Mouse (Mus musculus) intestine, embryonic 16.5 days (tissue): Measurements from ENCODE around the gene Oaz3. TPM values are rescaled to one million over a fixed set of nuclear protein-coding genes. Genes with fewer than 3 reads are reported as not detected.
A peak's percentile ranks its signal among the peaks of the same experiment; 100 is the strongest.

Experiments used
- ATAC-seq: fragments of 200-750 bp; cut with Nextera tagmentation; 2 replicates; pipeline ENCODE4 v1.8.0; 2017; ENCODE audit warnings: moderate TSS enrichment, moderate library complexity
- H3K27ac ChIP-seq: fragments of 300-500 bp; sonication (generic); 2 replicates; pipeline ENCODE4 v1.5.1; 2014; ENCODE audit warnings: mild to moderate bottlenecking, low read length
- H3K27me3 ChIP-seq: fragments of 300-500 bp; sonication (generic); replicated peaks from 2 replicates; pipeline ENCODE4 v1.6.1; 2014; ENCODE audit warnings: low read length, control low read depth, mixed read lengths; ENCODE audit not compliant: control insufficient read depth, insufficient read depth
- H3K36me3 ChIP-seq: fragments of 300-500 bp; sonication (generic); 2 replicates; pipeline ENCODE4 v1.6.1; 2014; ENCODE audit warnings: low read length, control low read depth; ENCODE audit not compliant: control insufficient read depth, insufficient read depth
- H3K4me1 ChIP-seq: fragments of 300-500 bp; sonication (generic); 2 replicates; pipeline ENCODE4 v1.6.1; 2014; ENCODE audit warnings: low read length, control low read depth, mixed read lengths; ENCODE audit not compliant: control insufficient read depth, insufficient read depth
- H3K4me2 ChIP-seq: fragments of 300-500 bp; sonication (generic); 2 replicates; pipeline ENCODE4 v1.6.1; 2014; ENCODE audit warnings: low read depth, low read length, control low read depth
- H3K4me3 ChIP-seq: fragments of 300-500 bp; sonication (generic); 2 replicates; pipeline ENCODE4 v1.5.1; 2014; ENCODE audit warnings: mild to moderate bottlenecking, low read length
- H3K9ac ChIP-seq: fragments of 300-500 bp; sonication (generic); 2 replicates; pipeline ENCODE4 v1.6.1; 2014; ENCODE audit warnings: low read depth, low read length
- H3K9me3 ChIP-seq: fragments of 300-500 bp; sonication (generic); 2 replicates; pipeline ENCODE4 v1.6.1; 2016; ENCODE audit warnings: low read length, control low read depth; ENCODE audit not compliant: control insufficient read depth
- WGBS: fragments of 180-500 bp; shearing (Covaris S2); extraction: QIAGEN DNeasy Blood & Tissue Kit; methylation state at CpG from one replicate; pipeline ENCODE4 v1.1.7; 2014; 5-methylcytosine and 5-hydroxymethylcytosine counted together
- polyA plus RNA-seq: library from polyadenylated mRNA; unstranded; fragments of >200 nt; fragmentation: Nextera tagmentation; extraction: Ambion mirVana; gene quantifications from 2 replicates; pipeline ENCODE4 v1.2.1, GENCODE M21; 2015

Gene Oaz3
- polyA plus RNA-seq, 1 experiment from 2014 or later = 0.23 TPM

GRCm38 (mm10) chr3:94477981-94478422 is 34.3 kb upstream of the Oaz3 start, which contains the start of gene Celf3:
Gene Celf3, plus strand, starts transcription at chr3:94478295.
- no peaks in the 10 kb centered on the region; the same call in 1 of the 2 replicates for H3K27me3 ChIP-seq
- no peak within 1 kb of the TSS for H3K4me2 ChIP-seq
- H3K9me3 ChIP-seq = no peaks in the 10 kb centered on the region
- no peak within 1 kb of the TSS for H3K27ac ChIP-seq
- peak; percentile 31 for ATAC-seq
- peaks cover 9% of the 10 kb centered on the region; the same call in 1 of the 2 replicates for H3K4me1 ChIP-seq
- 3% methylated on average over 14 of the region's 14 CpGs for WGBS
- H3K36me3 ChIP-seq = no peaks in the 10 kb centered on the region
- peak within 1 kb of the TSS; percentile 26 for H3K4me3 ChIP-seq
- no peak within 1 kb of the TSS for H3K9ac ChIP-seq

DNA sequence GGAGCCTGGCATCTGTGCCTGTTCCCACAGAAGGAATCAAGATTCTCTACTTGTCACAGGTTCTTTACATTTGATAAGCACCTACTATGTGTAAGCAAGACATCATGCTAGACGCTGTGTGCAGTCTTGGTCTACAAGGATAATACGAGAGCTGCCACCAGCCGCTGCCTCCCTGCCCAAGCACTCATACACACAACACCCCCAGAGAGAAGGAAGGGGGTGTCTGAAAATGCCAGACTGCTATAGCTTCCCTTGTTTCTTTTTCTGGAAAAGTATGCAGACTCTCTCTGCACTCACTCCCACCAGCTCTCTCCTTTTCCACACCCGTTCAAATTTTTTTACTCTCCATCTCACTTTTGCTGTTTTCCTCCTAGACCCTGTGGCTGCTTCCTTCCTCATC is 33.7 kb upstream of the Oaz3 start:
- Histone ChIP-seq H3K27me3 (no peaks in the 10 kb centered on the region; the same call in 1 of the 2 replicates), H3K4me2 (no peak overlapping the region), H3K27ac (no peak overlapping the region), H3K36me3 (no peaks in the 10 kb centered on the region), H3K4me3 (no peak overlapping the region), H3K9me3 (no peaks in the 10 kb centered on the region), H3K4me1 (peaks cover 9% of the 10 kb centered on the region; the same call in 1 of the 2 replicates), H3K9ac (no peak overlapping the region)
- no peak for ATAC-seq
- 52% methylated on average over 4 of the region's 4 CpGs for WGBS

DNA sequence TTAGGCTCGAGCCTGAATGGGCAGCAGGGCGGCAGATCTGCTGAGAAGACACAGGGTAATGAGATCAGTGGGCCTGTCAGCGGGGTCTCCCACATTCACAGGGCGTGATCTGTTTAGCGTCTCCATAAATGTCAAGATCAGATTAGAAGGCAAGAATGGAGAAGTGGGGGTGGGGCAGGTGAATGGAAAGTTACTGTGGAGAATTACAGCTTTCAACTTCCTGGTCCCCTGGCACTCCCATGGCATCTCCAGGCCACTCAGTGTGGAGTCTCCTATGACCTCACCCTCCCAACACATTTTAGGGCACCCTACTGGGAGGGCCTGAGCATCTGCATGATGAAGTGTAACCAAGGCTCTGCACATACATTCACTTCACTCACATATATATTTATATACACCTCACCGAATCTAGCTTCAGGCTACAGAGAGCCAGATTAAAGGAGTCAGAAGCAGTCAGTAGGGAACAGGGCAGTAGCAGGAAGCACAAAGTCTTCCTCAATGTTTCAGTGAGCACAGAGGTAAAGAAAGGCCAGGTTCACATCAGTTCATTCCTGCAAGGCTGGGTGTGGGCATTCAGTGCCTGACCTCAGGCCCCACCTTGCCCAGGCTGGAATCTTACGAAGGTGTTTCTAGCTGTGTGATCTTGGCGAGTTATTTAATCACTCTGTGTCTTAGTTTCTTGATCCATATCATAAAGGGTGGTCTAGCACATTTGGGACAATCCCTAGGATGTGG is 32.8 kb upstream of the Oaz3 start:
- no peaks in the 10 kb centered on the region; the same call in 1 of the 2 replicates for H3K27me3 ChIP-seq
- H3K9me3 ChIP-seq = no peaks in the 10 kb centered on the region
- H3K4me2 ChIP-seq = no peak overlapping the region
- H3K27ac ChIP-seq = no peak overlapping the region
- ATAC-seq = peak; percentile 35
- H3K4me1 ChIP-seq = peaks cover 10% of the 10 kb centered on the region; the same call in 1 of the 2 replicates
- H3K4me3 ChIP-seq = no peak overlapping the region
- H3K36me3 ChIP-seq = no peaks in the 10 kb centered on the region
- WGBS = 30% methylated on average over 8 of the region's 8 CpGs
- H3K9ac ChIP-seq = no peak overlapping the region

- peaks cover 10% of the 10 kb centered on the region; the same call in 1 of the 2 replicates for H3K4me1 ChIP-seq
Observed at GRCm38 (mm10) chr3:94473567-94474232, 30.0 kb upstream of the Oaz3 start.

GRCm38 (mm10) chr3:94473115-94473505 is 29.4 kb upstream of the Oaz3 start:
- H3K27me3 ChIP-seq = no peaks in the 10 kb centered on the region
- no peak overlapping the region for H3K9ac ChIP-seq
- no peaks in the 10 kb centered on the region for H3K36me3 ChIP-seq
- peaks cover 10% of the 10 kb centered on the region; the same call in 1 of the 2 replicates for H3K4me1 ChIP-seq
- H3K4me3 ChIP-seq = no peak overlapping the region
- WGBS = 39% methylated on average over 10 of the region's 10 CpGs
- peak overlapping the region; percentile 49; the same call in 1 of the 2 replicates for H3K4me2 ChIP-seq
- H3K27ac ChIP-seq = peak overlapping the region; percentile 63
- H3K9me3 ChIP-seq = no peaks in the 10 kb centered on the region
- peak; percentile 23; the same call in 1 of the 2 replicates for ATAC-seq

More at GRCm38 (mm10) chr3:94473567-94474232, 30.0 kb upstream of the Oaz3 start:
- WGBS = 46% methylated on average over 5 of the region's 5 CpGs
- Histone ChIP-seq H3K36me3 (no peaks in the 10 kb centered on the region), H3K9ac (no peak overlapping the region), H3K4me3 (no peak overlapping the region), H3K9me3 (no peaks in the 10 kb centered on the region), H3K4me2 (no peak overlapping the region), H3K27me3 (no peaks in the 10 kb centered on the region; the same call in 1 of the 2 replicates), H3K27ac (no peak overlapping the region)
- ATAC-seq = no peak

DNA sequence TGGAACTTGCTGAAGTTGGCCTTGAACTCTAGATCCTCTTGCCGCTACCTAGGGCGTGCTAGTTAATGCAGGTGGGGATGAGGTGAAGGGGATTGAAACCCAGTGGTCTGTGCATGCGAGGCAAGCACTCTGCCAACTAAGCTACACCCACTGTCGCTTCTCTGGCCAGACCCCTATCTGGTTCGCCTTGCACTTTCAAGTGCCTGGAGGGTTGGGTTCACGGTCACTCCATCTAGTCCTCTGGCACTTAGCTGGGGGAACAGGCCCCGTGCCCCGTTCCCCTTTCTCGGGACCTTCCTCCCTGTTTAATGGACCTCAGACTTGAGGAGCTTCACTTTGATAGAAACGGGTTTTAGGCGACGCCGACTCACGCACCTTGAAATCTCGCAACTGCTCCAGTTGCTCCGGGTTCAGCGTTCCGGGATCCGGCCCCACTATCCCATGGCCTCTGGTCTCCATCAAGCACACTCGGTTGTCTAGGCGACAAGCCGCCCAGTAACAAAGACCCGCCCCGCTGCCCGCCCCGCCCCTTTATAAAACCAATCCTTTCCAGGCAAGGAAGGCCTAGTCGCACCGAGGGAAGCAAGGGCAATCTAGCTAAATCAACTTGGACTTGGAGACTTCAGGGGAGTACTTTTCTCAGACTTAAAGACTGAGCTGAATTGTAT is 28.9 kb upstream of the Oaz3 start:
- H3K9ac ChIP-seq = 0 out of 2 replicates have a peak overlapping the region, but pooled peaks have one; percentile 30
- WGBS = 13% methylated on average over 28 of the region's 28 CpGs
- H3K4me1 ChIP-seq = peaks cover 10% of the 10 kb centered on the region; the same call in 1 of the 2 replicates
- peak overlapping the region; percentile 49 for H3K4me2 ChIP-seq
- H3K4me3 ChIP-seq = peak overlapping the region; percentile 27
- peak; percentile 86 for ATAC-seq
- no peaks in the 10 kb centered on the region for H3K27me3 ChIP-seq
- H3K27ac ChIP-seq = peak overlapping the region; percentile 63
- no peaks in the 10 kb centered on the region for H3K36me3 ChIP-seq
- H3K9me3 ChIP-seq = no peaks in the 10 kb centered on the region

- ATAC-seq = no peak
- H3K4me1 ChIP-seq = peaks cover 8% of the 10 kb centered on the region; the same call in 1 of the 2 replicates
- no peaks in the 10 kb centered on the region for H3K27me3 ChIP-seq
- no peak overlapping the region for H3K4me3 ChIP-seq
- no peak overlapping the region for H3K4me2 ChIP-seq
- H3K36me3 ChIP-seq = no peaks in the 10 kb centered on the region
- no peak overlapping the region for H3K9ac ChIP-seq
- H3K9me3 ChIP-seq = no peaks in the 10 kb centered on the region
- 57% methylated on average over 3 of the region's 3 CpGs for WGBS
- no peak overlapping the region for H3K27ac ChIP-seq
Observed at GRCm38 (mm10) chr3:94468931-94469330, 25.2 kb upstream of the Oaz3 start.

DNA sequence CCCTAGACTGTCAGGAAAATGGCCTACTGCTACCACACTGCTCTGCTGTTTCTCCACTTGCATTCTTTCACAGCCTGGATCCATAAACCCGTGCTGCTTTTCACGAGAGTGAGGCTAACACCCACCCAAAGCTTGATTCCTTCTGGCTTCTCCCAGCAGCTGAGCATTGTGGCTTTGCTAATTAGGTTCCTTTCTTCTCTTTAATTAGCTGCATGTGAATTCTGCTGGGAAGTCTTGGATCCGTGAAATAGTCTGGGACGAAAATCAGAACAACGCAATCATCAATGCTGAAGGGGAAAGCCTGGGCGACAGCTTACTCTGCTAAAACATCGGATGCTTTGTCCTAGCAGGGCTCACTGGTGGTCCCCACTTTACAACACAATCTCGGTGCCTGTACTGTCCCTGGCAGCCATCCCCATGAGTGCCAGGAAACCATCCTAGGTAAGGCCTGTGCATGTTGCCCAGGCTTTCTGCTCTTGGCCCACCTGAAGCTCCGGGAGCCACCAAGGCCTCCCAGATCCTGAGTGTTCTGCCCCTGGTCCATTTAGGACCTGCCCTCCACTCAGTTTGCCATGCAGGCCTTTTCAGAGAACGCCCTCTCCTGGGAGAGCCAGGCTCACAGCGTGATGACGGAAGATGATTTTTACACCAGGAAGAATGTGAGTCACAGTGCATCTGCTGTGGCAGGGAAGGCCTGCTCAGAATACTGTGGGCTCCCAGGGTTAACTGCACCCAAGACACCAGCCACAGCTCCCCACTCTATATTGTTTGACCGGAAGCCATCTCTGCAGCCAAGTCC is 22.1 kb upstream of the Oaz3 start:
- Histone ChIP-seq H3K27ac (no peak overlapping the region), H3K4me2 (no peak overlapping the region), H3K4me3 (no peak overlapping the region), H3K9me3 (no peaks in the 10 kb centered on the region), H3K9ac (no peak overlapping the region), H3K27me3 (no peaks in the 10 kb centered on the region), H3K4me1 (no peaks in the 10 kb centered on the region), H3K36me3 (no peaks in the 10 kb centered on the region)
- no peak for ATAC-seq
- 75% methylated on average over 13 of the region's 13 CpGs for WGBS
